Mouse (Mus musculus) lung, postnatal 25 days (tissue): Measurements from ENCODE around the gene Arl6ip1.
"Not testable (repeated sequence)": the region's sequence is repeated elsewhere in the genome, so short reads cannot be mapped to it uniquely, and the experiment has no call there.

Experiments
- DNase-seq: peaks from one replicate; pipeline ENCODE4 v3.0.0; 2022; ENCODE audit warnings: low spot score

Gene Arl6ip1

GRCm38 (mm10) chr7:118129430-118130041 lies at the start of gene Arl6ip1:
Gene Arl6ip1 (minus strand): TSS chr7:118129662.
- peak; percentile 99 for DNase-seq

GRCm38 (mm10) chr7:118175821-118176355 lies 46.4 kb upstream of the Arl6ip1 start:
- DNase-seq: no peak

- DNase-seq: not testable (repeated sequence)
Measured at GRCm38 (mm10) chr7:118170125-118170524, 40.7 kb upstream of the Arl6ip1 start.

GRCm38 (mm10) chr7:118163006-118163405 lies 33.5 kb upstream of the Arl6ip1 start:
- DNase-seq: no peak

DNA sequence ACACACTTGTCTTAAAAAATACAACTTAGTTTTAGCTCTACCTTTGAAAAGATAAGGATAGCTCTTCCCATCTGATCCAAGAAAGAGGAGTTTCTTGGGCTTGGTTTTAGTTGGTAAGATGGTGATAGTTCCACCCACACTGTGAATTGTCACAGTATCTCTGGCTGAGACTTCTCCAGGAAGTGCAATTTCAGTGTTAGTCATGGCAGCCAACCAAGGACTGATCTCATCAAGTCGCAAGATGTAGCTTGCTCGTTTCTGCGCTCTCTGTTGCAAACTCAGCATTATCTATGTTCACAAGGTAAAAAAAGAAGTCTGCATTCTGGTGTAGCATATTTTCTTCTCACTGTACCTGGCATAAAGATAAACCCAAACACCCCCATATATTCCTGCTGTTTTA lies 30.7 kb upstream of the Arl6ip1 start:
- DNase-seq: no peak

DNA sequence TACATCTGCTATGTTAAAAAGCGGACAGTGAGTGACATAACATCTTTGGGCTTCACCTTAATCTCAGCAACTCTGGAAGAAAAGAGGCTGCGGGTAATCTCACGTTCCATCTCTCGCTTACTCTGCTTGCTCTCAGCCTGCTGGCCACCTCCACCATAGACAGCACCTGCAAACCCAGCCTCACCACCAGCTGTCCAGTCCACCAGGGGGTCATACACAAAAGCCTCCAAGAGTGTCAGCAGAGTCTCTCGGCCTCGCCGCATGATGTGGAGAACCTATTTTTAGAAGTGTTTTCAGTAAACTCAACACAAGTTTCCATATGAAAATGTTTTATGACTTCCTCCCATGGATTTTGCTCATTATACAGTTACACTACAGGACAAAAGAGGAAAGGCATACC lies 27.0 kb upstream of the Arl6ip1 start:
- no peak for DNase-seq

- DNase-seq: no peak
Measured at GRCm38 (mm10) chr7:118154150-118154549, 24.7 kb upstream of the Arl6ip1 start.

DNA sequence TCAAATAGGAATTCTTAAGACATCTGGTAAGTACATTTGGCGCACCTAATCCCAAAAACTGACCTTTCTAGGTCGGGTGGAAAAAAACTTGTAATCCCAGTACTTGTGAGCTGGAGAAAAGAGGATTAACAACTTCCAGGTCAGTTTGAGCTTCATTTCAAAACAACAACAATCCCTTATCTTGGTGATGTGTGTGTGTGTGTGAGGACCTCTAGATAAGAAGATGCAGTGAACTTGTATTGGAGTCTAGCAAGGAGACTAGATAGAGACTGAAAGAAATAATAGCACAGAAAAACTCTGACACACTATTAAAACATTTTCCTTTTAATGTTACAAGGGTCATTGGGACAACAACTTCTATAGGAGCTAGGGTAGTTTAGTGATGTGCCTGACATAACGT lies 14.1 kb upstream of the Arl6ip1 start:
- DNase-seq: no peak

GRCm38 (mm10) chr7:118143123-118143522 lies 13.7 kb upstream of the Arl6ip1 start:
- DNase-seq: no peak

GRCm38 (mm10) chr7:118141271-118141670 lies 11.8 kb upstream of the Arl6ip1 start:
- no peak for DNase-seq

DNA sequence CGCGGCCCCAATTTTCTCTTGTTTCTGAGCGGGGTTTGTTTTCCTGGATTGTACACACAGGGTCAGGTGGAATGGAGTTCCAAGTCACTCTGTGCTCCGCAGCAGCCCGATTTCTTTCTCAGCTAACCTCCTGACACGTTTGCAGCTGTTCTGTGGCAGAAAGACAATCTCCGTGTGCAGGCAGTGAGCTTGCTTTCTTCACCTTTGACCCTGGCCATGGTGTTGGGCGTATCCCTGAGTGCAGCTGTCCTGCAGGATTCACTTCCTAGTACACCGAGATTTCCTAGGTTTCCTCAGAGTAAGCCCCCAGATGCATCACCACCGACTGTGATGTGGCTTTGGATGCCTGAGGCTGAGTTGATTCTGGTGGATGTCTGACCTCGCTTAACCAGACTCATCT lies 5.7 kb upstream of the Arl6ip1 start:
- DNase-seq: no peak

DNA sequence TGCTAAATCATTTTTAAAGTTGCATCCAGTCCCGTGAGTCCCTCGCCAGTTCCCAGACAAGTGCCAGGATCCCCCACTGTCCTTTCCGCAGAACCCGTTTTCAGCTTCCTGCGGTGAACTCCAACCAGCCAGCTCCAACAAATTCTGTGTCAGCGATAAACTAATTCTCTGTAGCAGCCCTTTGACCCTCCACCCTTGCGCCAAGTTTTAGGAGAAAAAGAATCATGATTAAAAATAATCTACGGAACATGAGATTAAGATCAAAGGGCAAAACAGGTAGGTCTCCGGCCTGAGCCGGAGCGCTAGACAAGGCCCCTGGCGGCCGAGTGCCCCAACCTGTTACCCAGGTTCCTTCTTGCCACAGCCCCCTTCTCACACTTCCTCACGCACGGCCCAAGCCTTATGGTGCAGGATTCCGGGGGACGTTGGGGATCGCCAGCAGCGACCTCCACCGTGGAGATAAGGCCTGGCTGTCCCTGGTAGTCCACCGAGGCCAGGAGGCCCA lies 485 bp downstream of the Arl6ip1 start:
- no peak for DNase-seq

DNA sequence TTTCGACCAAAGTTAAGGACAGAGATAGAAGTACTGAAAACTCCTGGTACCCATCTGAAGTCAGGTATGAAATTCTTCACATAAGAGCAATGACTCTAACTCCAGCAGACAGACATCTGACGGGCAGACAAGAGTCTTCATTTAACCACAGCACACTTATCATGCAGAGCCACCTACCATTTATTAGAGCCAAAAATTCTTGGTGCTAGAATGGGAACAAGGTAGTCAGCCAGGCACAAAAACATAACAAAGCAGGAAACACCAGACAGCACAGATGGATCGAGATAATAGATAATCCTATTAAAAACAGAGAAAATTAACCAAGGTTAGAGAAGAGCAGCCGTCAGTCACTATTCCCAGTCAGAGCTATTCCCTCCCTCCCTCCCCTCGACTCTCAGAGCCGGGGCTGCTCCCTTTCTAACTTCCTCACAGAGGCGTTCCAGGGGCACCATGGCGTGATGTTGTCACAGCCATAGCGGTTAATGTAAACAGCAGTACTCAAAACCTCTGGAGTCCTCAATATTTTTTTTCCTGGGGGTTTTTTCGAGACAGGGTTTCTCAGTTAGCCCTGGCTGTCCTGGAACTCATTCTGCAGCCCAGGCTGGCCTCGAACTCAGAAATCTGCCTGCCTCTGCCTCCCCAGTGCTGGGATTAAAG lies 3.1 kb downstream of the Arl6ip1 start:
- DNase-seq: no peak

GRCm38 (mm10) chr7:118125736-118126135 lies 3.7 kb downstream of the Arl6ip1 start:
- no peak for DNase-seq

GRCm38 (mm10) chr7:118123512-118124411 lies 5.7 kb downstream of the Arl6ip1 start:
- peak; percentile 18 for DNase-seq

DNA sequence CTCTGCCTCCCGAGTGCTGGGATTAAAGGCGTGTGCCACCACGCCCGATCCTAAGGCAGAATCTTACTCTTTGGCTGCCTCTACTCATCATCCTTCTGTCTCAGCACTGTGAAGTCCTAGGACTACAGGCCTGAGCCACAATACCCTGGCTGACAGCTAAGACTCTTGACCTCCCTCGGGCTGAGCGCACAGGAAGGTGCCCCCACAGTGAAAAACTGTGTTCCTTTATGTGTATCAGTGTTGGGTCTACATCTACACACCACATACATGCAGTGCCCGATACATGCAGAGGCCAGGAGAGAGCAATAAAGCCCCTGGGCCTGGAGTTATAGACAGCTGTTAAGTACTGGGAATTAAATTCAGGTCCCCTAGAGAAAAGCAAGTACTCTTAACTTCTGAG lies 7.2 kb downstream of the Arl6ip1 start:
- no peak for DNase-seq

DNA sequence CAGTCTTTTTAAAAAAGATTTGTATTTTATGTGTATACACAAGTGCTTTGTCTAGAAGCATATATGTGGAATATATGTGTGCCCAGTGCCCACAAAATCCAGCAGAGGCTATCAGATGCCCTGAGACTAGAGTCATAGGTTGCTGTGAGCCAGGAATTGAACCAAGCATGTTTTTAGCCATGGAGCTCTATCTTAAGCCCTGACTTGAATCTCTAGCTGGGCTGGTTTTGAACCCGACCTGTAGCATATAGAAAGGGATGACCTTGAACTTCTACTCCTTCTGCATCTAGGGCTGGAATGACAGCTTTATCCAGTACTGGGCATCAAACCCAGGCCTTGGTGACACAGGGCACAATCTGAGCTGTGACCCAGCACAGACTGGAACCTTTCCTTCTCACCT lies 8.8 kb downstream of the Arl6ip1 start:
- DNase-seq: no peak

- DNase-seq: peak; percentile 59
Measured at GRCm38 (mm10) chr7:118119946-118120345, 9.5 kb downstream of the Arl6ip1 start.

DNA sequence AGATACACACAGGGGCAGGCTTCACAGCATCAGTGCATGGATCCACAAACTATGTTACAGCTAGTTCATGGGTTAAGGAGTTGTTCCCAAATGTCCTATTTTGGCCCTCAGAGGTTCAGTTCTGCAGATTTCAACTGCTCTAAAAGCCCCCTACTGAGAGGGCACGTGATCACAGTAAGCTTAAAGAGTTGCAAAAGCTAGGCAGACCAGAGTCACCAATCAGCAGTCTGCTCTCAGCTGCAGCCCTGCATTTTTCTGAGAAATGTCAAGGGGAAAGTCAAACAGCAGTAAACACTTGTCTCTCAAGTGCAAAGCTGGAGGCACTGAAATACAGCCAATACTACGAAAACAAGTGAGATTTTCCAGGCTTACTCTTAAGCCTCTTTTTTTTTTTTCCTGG lies 10.3 kb downstream of the Arl6ip1 start:
- peak; percentile 81 for DNase-seq

DNA sequence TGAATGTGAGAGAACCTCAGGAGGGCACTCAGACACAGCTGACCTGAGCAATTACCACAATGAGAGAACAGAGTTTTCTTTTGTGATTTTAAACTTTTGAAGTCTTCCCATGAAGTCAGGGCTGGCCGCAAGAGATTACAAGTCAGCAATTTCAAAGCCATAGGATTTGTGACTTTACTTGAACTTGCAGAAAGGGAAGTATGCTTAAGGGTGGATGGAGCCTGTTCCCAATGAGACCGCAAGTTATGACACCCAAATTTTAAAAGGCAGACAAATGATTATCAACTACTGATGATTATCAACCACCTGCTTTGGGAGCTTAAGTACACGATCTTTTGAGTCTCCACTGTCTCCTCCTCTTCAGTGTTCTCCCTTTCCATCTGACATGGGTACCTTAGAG lies 11.0 kb downstream of the Arl6ip1 start:
- no peak for DNase-seq

- DNase-seq: no peak
Measured at GRCm38 (mm10) chr7:118117539-118118210, 11.8 kb downstream of the Arl6ip1 start.
